Mouse (Mus musculus) liver, embryonic 14.5 days (tissue): Measurements from ENCODE around the gene Angptl2. TPM values are rescaled to one million over a fixed set of nuclear protein-coding genes. Genes with fewer than 3 reads are reported as not detected.

ENCODE experiments used
- ATAC-seq: fragments of 200-750 bp; cut with Nextera tagmentation; 2 replicates; pipeline ENCODE4 v1.8.0; 2017; ENCODE audit warnings: moderate number of reproducible peaks, mild to moderate bottlenecking, moderate library complexity; ENCODE audit not compliant: insufficient read depth
- DNase-seq, 3 experiments: peaks; one replicate each; pipeline ENCODE4 v3.0.0-alpha.2; 2012 to 2013; ENCODE audit warnings: low read depth in 3 of 3, low spot score in 3 of 3
- H3K27ac ChIP-seq: fragments of 300-500 bp; sonication (generic); 2 replicates; pipeline ENCODE4 v1.5.1; 2014; ENCODE audit warnings: moderate library complexity, mild to moderate bottlenecking, control low read depth, inconsistent platforms
- H3K27me3 ChIP-seq: fragments of 300-500 bp; sonication (generic); 2 replicates; pipeline ENCODE4 v1.6.1; 2014; ENCODE audit warnings: mild to moderate bottlenecking, low read length, moderate library complexity; ENCODE audit not compliant: control insufficient read depth, insufficient read depth
- H3K36me3 ChIP-seq: fragments of 300-500 bp; sonication (generic); replicated peaks from 2 replicates; pipeline ENCODE4 v1.6.1; 2014; ENCODE audit warnings: low read depth; ENCODE audit not compliant: control insufficient read depth, insufficient read depth
- H3K4me1 ChIP-seq, 2 experiments: fragments of 200-500 bp in 1 of 2; fragments of 300-500 bp in 1 of 2; sonication (generic) in 1 of 2; replicated peaks; 2 replicates each; pipeline ENCODE4 v1.6.1; 2012 to 2014; ENCODE audit warnings: antibody characterized with exemption in 1 of 2, inconsistent platforms in 1 of 2, low read length in 1 of 2; ENCODE audit not compliant: control insufficient read depth in 2 of 2, insufficient read depth in 2 of 2
- H3K4me2 ChIP-seq: fragments of 300-500 bp; sonication (generic); 2 replicates; pipeline ENCODE4 v1.6.1; 2014; ENCODE audit warnings: low read depth, mild to moderate bottlenecking, control low read depth, moderate library complexity
- H3K4me3 ChIP-seq, 2 experiments: fragments of 200-500 bp in 1 of 2; fragments of 300-500 bp in 1 of 2; sonication (generic) in 1 of 2; 2 replicates each; pipeline ENCODE4 v1.5.1; 2012 to 2014; ENCODE audit warnings: low read depth in 2 of 2, low read length in 2 of 2, mild to moderate bottlenecking in 2 of 2, control low read depth in 1 of 2, inconsistent platforms in 1 of 2, moderate library complexity in 1 of 2; ENCODE audit not compliant: insufficient read depth in 1 of 2
- H3K9ac ChIP-seq: fragments of 300-500 bp; sonication (generic); replicated peaks from 2 replicates; pipeline ENCODE4 v1.6.1; 2014; ENCODE audit warnings: mild to moderate bottlenecking, control low read depth, moderate library complexity
- H3K9me3 ChIP-seq: fragments of 300-500 bp; sonication (generic); 2 replicates; pipeline ENCODE4 v1.6.1; 2016; ENCODE audit warnings: low read length, mixed read lengths; ENCODE audit not compliant: control insufficient read depth
- CTCF ChIP-seq: IDR thresholded peaks from 2 replicates; pipeline ENCODE4 v1.5.1; 2016; ENCODE audit warnings: antibody characterized with exemption, low read depth, control low read depth
- EP300 ChIP-seq: IDR thresholded peaks from 2 replicates; pipeline ENCODE4 v1.6.1; 2016; ENCODE audit warnings: antibody characterized with exemption, low read depth
- WGBS: fragments of 180-500 bp; shearing (Covaris S2); extraction: QIAGEN DNeasy Blood & Tissue Kit; methylation state at CpG from one replicate; pipeline ENCODE4 v1.1.7; 2014; ENCODE audit not compliant: insufficient replicate concordance; 5-methylcytosine and 5-hydroxymethylcytosine counted together
- polyA plus RNA-seq, 2 experiments: library from polyadenylated mRNA; depleted of rRNA in 1 of 2; stranded (reverse) in 1 of 2; unstranded in 1 of 2; fragments of >200 nt; fragmentation: Nextera tagmentation in 1 of 2; extraction: Ambion mirVana in 1 of 2; gene quantifications; 2 replicates each; pipeline versions ENCODE4 v1.2.1 to v1.2.3; 2012 to 2014

Angptl2 gene
- polyA plus RNA-seq, 2 experiments: 1.3 to 1.8 TPM

GRCm38 (mm10) chr2:33179171-33179929, 36.5 kb upstream of the Angptl2 start:
- Histone ChIP-seq H3K4me1 (peaks cover 0 to 4% of the 10 kb centered on the region in 2 experiments; a peak in 1 of 4 replicates), H3K27me3 (no peaks in the 10 kb centered on the region), H3K4me3 (no peak overlapping the region), H3K36me3 (no peaks in the 10 kb centered on the region), H3K9me3 (no peaks in the 10 kb centered on the region), H3K27ac (no peak overlapping the region), H3K4me2 (no peak overlapping the region), H3K9ac (no peak overlapping the region)
- TF ChIP-seq EP300 (no peak), CTCF (no peak)
- no peak for ATAC-seq
- no peak for DNase-seq
- 68% methylated on average over 14 of the region's 14 CpGs for WGBS

- WGBS: 69% methylated on average over 16 of the region's 16 CpGs
Measured at GRCm38 (mm10) chr2:33179930-33180630, 35.8 kb upstream of the Angptl2 start.

GRCm38 (mm10) chr2:33183321-33183720, 32.5 kb upstream of the Angptl2 start:
- no peak for DNase-seq
- H3K9me3 ChIP-seq: no peaks in the 10 kb centered on the region
- no peaks in the 10 kb centered on the region for H3K36me3 ChIP-seq
- no peak overlapping the region for H3K4me2 ChIP-seq
- H3K27ac ChIP-seq: no peak overlapping the region
- H3K27me3 ChIP-seq: no peaks in the 10 kb centered on the region
- H3K4me1 ChIP-seq: no peaks in the 10 kb centered on the region
- no peak for ATAC-seq
- WGBS: 73% methylated on average over 7 of the region's 7 CpGs
- no peak overlapping the region for H3K9ac ChIP-seq
- no peak overlapping the region for H3K4me3 ChIP-seq
- TF ChIP-seq EP300 (no peak), CTCF (no peak)

More at GRCm38 (mm10) chr2:33179930-33180630, 35.8 kb upstream of the Angptl2 start:
- H3K27me3 ChIP-seq: no peaks in the 10 kb centered on the region
- no peak overlapping the region for H3K4me3 ChIP-seq
- no peak overlapping the region for H3K4me2 ChIP-seq
- H3K4me1 ChIP-seq: peaks cover 0 to 4% of the 10 kb centered on the region in 2 experiments; a peak in 1 of 4 replicates
- no peak for ATAC-seq
- no peaks in the 10 kb centered on the region for H3K36me3 ChIP-seq
- no peak for DNase-seq
- H3K9ac ChIP-seq: no peak overlapping the region
- TF ChIP-seq CTCF: no peak
- TF ChIP-seq EP300: no peak
- H3K27ac ChIP-seq: no peak overlapping the region
- H3K9me3 ChIP-seq: no peaks in the 10 kb centered on the region

GRCm38 (mm10) chr2:33184641-33185040, 31.2 kb upstream of the Angptl2 start:
- H3K27ac ChIP-seq: no peak overlapping the region

GRCm38 (mm10) chr2:33185258-33185657, 30.6 kb upstream of the Angptl2 start:
- H3K9ac ChIP-seq: no peak overlapping the region
- 61% methylated on average over 7 of the region's 7 CpGs for WGBS
- H3K36me3 ChIP-seq: no peaks in the 10 kb centered on the region
- H3K27ac ChIP-seq: no peak overlapping the region
- no peak overlapping the region for H3K4me2 ChIP-seq
- H3K4me1 ChIP-seq: no peaks in the 10 kb centered on the region
- DNase-seq: no peak
- H3K4me3 ChIP-seq: no peak overlapping the region
- no peaks in the 10 kb centered on the region for H3K27me3 ChIP-seq
- ATAC-seq: no peak
- no peaks in the 10 kb centered on the region for H3K9me3 ChIP-seq
- TF ChIP-seq EP300 (no peak), CTCF (peak; percentile 74)

More at GRCm38 (mm10) chr2:33184641-33185040, 31.2 kb upstream of the Angptl2 start:
- no peaks in the 10 kb centered on the region for H3K4me1 ChIP-seq
- H3K9me3 ChIP-seq: no peaks in the 10 kb centered on the region
- no peak overlapping the region for H3K9ac ChIP-seq
- H3K36me3 ChIP-seq: no peaks in the 10 kb centered on the region
- H3K4me2 ChIP-seq: no peak overlapping the region
- 63% methylated on average over 10 of the region's 10 CpGs for WGBS
- no peak for TF ChIP-seq EP300
- TF ChIP-seq CTCF: no peak
- DNase-seq (no peak), ATAC-seq (no peak)
- H3K4me3 ChIP-seq: no peak overlapping the region
- no peaks in the 10 kb centered on the region for H3K27me3 ChIP-seq
